Mouse (Mus musculus): ENCODE results near the gene Dtx1.

- TF ChIP-seq CTCF (IDR thresholded peaks at IDR 0.05 in 2 of 3, conservative IDR thresholded peaks at IDR 0.05 in 1 of 3; ENCODE audit: control insufficient read depth in 1 of 3, insufficient read depth in 1 of 3, low read depth in 2 of 3, low read length in 3 of 3, poor library complexity in 1 of 3, severe bottlenecking in 1 of 3): no peak
- no peak for TF ChIP-seq POLR2A (IDR thresholded peaks at IDR 0.05; ENCODE audit: control insufficient read depth in 1 of 2, insufficient read depth in 1 of 2, low read depth in 1 of 2, low read length in 2 of 2, poor library complexity in 1 of 2)
- no peak for TF ChIP-seq USF2 (IDR thresholded peaks at IDR 0.05; ENCODE audit: borderline replicate concordance in 1 of 2, insufficient read depth in 1 of 2, low read depth in 1 of 2, low read length in 2 of 2)
- TF ChIP-seq MAZ (IDR thresholded peaks at IDR 0.05; ENCODE audit: low read depth, low read length): no peak
- no peak for TF ChIP-seq EP300 (IDR thresholded peaks at IDR 0.05; ENCODE audit: low read depth in 1 of 2, low read length in 2 of 2)
- TF ChIP-seq GATA1 (IDR thresholded peaks at IDR 0.05; ENCODE audit: low read depth, low read length): no peak
- TF ChIP-seq RAD21 (IDR thresholded peaks at IDR 0.05; ENCODE audit: low read depth, low read length): no peak
- TF ChIP-seq MYC (IDR thresholded peaks at IDR 0.05; ENCODE audit: low read depth, low read length): no peak
- TF ChIP-seq SIN3A (IDR thresholded peaks at IDR 0.05; ENCODE audit: low read length): no peak
- no peak for TF ChIP-seq ZNF384 (IDR thresholded peaks at IDR 0.05; ENCODE audit: low read depth, low read length)
- TF ChIP-seq MAX (IDR thresholded peaks at IDR 0.05; ENCODE audit: low read length): no peak
- no peak for TF ChIP-seq E2F4 (IDR thresholded peaks at IDR 0.05; ENCODE audit: borderline replicate concordance, low read depth, low read length)
- no peak for TF ChIP-seq ETS1 (IDR thresholded peaks at IDR 0.05; ENCODE audit: low read depth, low read length)
- no peak for TF ChIP-seq ZMIZ1 (IDR thresholded peaks at IDR 0.05; ENCODE audit: low read depth, low read length)
These were observed 7.3 kb downstream of the Dtx1 start for GRCm38 (mm10) chr5:120704421-120704820.

All from MEL (cell line).